Mouse (Mus musculus) testis, adult 2 months (tissue): ENCODE data around the gene Mc3r.

Experiments used
- CTCF ChIP-seq: fragments of 200-500 bp; IDR thresholded peaks from 2 replicates; pipeline ENCODE4 v1.5.1; 2012; ENCODE audit warnings: low read depth, mild to moderate bottlenecking, inconsistent platforms, low read length, moderate library complexity; ENCODE audit not compliant: control insufficient read depth, insufficient read depth, insufficient replicate concordance
- POLR2A ChIP-seq: fragments of 200-500 bp; IDR thresholded peaks from 2 replicates; pipeline ENCODE4 v1.6.1; 2012; ENCODE audit warnings: low read depth, mild to moderate bottlenecking, inconsistent platforms, low read length, moderate library complexity; ENCODE audit not compliant: control insufficient read depth

DNA sequence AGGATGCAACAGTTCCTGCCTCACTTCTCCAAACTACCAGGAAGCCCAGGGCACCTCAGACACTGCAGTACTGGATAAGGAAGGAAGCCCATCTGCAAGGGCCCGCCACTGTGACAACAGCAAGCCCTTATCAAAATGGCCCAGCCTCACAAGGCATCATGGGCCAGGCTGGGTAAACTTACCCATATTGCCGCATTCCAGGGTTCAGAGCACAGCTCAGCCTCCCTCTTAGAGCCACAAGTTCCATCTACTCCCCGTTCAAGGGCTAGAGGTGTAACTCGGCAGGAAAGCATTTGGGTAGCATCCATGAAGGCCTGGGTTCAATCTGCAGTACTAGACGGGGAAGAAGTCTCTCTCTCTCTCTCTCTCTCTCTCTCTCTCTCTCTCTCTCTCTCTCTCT is 11.8 kb downstream of the Mc3r start:
- TF ChIP-seq CTCF, result no peak
- TF ChIP-seq POLR2A, result no peak
